Mouse (Mus musculus) liver, postnatal 0 days (tissue): ENCODE measurements around the gene Arhgap1.

ENCODE experiments used
- CTCF ChIP-seq: sonication (generic); IDR thresholded peaks from 2 replicates; pipeline ENCODE4 v1.5.1; 2016; ENCODE audit warnings: antibody characterized with exemption, low read depth
- EP300 ChIP-seq: IDR thresholded peaks from 2 replicates; pipeline ENCODE4 v1.6.1; 2016; ENCODE audit warnings: antibody characterized with exemption, low read depth, mild to moderate bottlenecking

GRCm38 (mm10) chr2:91714921-91715320 lies 65.3 kb downstream of the Arhgap1 start:
- TF ChIP-seq EP300 (no peak), CTCF (no peak)
